Mouse (Mus musculus): ENCODE data around the gene Gpatch2. TPM values are rescaled to one million over a fixed set of nuclear protein-coding genes. Genes with fewer than 3 reads are reported as not detected.

The Gpatch2 gene
- polyA plus RNA-seq, 1 experiment from 2014 or later, result 15.9 TPM

DNA sequence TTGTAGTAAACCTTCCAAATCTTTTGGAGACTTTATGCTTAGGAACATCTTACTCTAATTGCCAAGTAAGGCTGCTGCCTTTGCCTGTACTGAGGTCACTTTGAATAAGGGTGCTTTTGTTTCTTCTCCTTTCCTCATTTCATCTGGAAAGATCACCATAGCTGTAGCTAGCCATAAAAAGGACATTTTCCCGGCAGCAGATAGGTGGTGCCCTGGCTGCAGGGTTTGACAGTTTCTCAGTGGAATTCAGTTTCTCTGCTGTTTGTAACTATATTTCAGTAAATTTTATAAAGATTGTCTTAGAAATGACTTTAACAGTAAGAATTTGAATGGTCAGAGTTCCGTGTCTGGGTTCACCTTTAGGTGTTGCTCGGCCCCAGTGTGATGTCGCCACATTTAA is 43.4 kb downstream of the Gpatch2 start:
- Histone ChIP-seq H3K4me2 (replicated peaks) (no peak overlapping the region), H3K27ac (replicated peaks) (no peak overlapping the region), H3K36me3 (no peaks in the 10 kb centered on the region), H3K9ac (no peak overlapping the region), H3K27me3 (no peaks in the 10 kb centered on the region), H3K4me1 (peaks cover 2% of the 10 kb centered on the region; the same call in 1 of the 2 replicates), H3K9me3 (replicated peaks) (no peaks in the 10 kb centered on the region), H3K4me3 (replicated peaks) (no peak overlapping the region)
- no peak for ATAC-seq (ENCODE audit: insufficient number of reproducible peaks, low FRiP score, low TSS enrichment, low read depth)
- 79% methylated on average over 4 of the region's 4 CpGs for WGBS

DNA sequence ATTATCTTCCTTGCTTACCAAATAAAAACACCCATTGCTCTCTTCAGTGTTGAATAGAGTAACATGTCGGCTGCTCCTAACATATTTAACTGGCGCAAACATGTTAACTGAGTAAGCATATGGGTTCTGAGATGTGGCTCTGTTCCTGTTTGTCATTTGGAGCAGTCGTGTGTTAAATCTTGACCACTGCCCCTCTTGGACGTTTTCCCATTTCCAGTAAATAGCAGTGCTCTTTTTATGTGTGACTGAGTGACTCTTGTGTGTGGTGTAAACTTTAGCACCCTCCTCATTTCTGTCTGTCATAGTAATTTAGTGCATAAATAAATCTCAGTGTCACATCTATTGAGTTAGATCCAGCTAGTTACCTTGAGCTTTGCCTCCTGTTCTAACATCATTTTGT is 52.3 kb downstream of the Gpatch2 start:
- H3K36me3 ChIP-seq, result no peaks in the 10 kb centered on the region
- ATAC-seq (ENCODE audit: insufficient number of reproducible peaks, low FRiP score, low TSS enrichment, low read depth), result no peak
- 69% methylated on average over 4 of the region's 4 CpGs for WGBS

DNA sequence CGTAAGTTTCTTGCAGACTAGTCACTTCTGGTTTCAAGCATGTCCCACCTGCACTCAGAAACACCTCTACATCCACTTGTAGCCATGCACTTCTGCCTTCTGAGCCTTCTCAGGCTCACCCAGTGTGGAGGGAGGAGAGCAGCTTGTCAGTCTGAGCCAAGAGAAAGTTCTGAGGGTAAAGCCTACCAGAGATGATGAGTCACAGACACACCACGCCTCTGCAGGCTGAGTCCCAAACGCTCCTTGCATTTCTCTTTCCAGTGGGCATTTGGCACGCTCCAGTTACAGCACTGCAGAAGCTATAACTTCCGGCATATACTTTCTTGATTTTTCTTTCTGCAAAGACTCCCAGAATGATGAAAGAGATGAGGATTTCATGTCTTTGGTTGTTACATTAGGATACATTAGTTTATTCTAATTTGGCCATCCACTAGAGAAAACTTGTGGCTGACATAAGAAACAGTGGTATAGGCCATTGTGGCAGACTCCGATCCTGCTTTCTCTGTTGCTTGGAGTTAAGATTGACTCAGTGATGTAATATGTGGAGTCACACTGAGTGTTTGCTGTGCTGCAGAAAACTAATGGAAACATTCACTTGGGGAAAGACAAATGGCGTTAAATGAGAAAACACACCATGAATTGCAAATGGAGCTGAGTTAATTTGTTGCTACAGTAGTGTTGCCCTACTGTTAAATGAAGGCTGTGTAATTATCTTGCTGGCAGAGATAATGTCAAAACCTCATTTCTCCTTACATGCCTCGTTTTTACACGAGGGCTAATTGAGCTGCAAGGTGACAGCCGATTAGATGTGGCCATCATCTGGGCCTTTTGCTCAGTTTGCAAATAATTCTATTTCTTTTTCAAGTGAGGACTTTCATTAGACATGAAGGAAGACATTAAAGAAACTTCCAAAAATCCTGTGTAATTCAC is 55.3 kb downstream of the Gpatch2 start:
- no peak for ATAC-seq (ENCODE audit: insufficient number of reproducible peaks, low FRiP score, low TSS enrichment, low read depth)
- 68% methylated on average over 10 of the region's 10 CpGs for WGBS
- H3K27ac ChIP-seq (replicated peaks), result no peak overlapping the region

More for the DNA sequence above, 52.3 kb downstream of the Gpatch2 start:
- Histone ChIP-seq H3K9ac (no peak overlapping the region), H3K4me3 (replicated peaks) (no peak overlapping the region), H3K27me3 (no peaks in the 10 kb centered on the region), H3K9me3 (replicated peaks) (no peaks in the 10 kb centered on the region), H3K4me2 (replicated peaks) (no peak overlapping the region), H3K27ac (replicated peaks) (no peak overlapping the region), H3K4me1 (peaks cover 3% of the 10 kb centered on the region; the same call in 1 of the 2 replicates)

DNA sequence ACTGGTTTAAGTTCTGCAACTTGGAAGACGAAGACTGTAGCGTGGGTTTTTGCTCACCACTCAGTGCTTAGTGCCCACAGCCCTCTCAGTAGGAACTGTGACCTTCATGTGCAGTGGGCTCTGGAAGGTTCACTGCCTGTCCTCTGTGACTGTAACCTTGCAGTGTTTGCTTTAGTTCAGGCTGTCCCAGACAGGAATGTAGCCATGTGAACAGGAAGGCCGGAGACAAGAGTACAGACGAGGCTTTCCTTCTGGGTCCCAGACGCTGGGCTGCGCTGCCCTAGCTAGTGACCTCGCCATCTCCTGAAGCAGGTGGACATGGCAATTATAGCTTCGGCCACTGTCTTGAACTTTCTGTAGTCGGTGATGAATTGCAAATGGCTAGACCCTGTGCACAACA is 62.0 kb downstream of the Gpatch2 start:
- Histone ChIP-seq H3K4me3 (replicated peaks) (no peak overlapping the region), H3K4me2 (replicated peaks) (no peak overlapping the region), H3K4me1 (no peaks in the 10 kb centered on the region), H3K27me3 (no peaks in the 10 kb centered on the region), H3K9me3 (replicated peaks) (no peaks in the 10 kb centered on the region), H3K9ac (no peak overlapping the region), H3K27ac (replicated peaks) (no peak overlapping the region), H3K36me3 (no peaks in the 10 kb centered on the region)
- no peak for ATAC-seq (ENCODE audit: insufficient number of reproducible peaks, low FRiP score, low TSS enrichment, low read depth)
- WGBS, result 76% methylated on average over 9 of the region's 9 CpGs

More for the DNA sequence above, 55.3 kb downstream of the Gpatch2 start:
- no peaks in the 10 kb centered on the region for H3K4me1 ChIP-seq
- no peaks in the 10 kb centered on the region for H3K36me3 ChIP-seq
- no peak overlapping the region for H3K4me3 ChIP-seq (replicated peaks)
- H3K9me3 ChIP-seq (replicated peaks), result no peaks in the 10 kb centered on the region
- H3K4me2 ChIP-seq (replicated peaks), result no peak overlapping the region
- no peaks in the 10 kb centered on the region for H3K27me3 ChIP-seq
- H3K9ac ChIP-seq, result no peak overlapping the region

DNA sequence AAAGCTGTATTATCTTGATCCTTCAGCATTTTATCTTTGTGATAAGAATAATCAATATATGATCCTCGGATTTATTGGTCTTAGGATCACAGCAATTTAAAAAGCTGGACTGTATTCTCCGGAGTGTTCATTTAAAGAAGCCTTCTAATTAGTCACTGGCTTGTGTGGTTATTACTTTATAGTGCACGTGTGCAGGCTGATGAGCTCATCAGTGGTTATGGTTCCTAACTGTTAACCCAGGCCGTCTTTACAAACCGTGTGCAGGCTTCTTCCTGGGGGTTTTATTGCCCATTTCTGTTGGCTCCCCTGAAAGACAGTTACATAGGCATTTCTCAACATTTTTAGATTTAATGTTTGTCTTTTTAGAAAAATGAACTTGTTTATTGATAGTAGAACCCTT is 63.2 kb downstream of the Gpatch2 start:
- Histone ChIP-seq H3K9me3 (replicated peaks) (no peaks in the 10 kb centered on the region), H3K27me3 (no peaks in the 10 kb centered on the region), H3K36me3 (no peaks in the 10 kb centered on the region), H3K27ac (replicated peaks) (no peak overlapping the region), H3K4me3 (replicated peaks) (no peak overlapping the region), H3K4me1 (no peaks in the 10 kb centered on the region), H3K4me2 (replicated peaks) (no peak overlapping the region), H3K9ac (no peak overlapping the region)
- ATAC-seq (ENCODE audit: insufficient number of reproducible peaks, low FRiP score, low TSS enrichment, low read depth), result no peak
- 66% methylated on average over 5 of the region's 5 CpGs for WGBS

DNA sequence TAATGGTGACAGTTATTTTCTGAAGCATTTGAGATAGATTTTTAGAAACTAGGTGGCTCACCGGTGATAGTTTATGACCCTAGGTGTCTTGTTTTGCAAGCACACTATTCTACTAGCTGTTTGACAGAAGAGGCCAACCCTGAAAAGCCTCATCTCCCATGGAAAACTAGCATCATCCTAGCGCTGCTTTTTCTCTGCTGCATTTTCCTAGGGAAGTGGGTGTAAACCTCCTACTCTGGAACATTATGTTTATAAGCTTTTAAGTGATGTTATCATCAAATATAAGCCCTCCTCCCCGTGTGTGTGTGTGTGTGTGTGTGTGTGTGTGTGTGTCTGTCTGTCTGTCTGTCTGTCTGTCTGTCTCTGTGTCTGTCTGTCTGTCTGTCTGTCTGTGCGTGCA is 64.5 kb downstream of the Gpatch2 start:
- Histone ChIP-seq H3K4me1 (no peaks in the 10 kb centered on the region), H3K36me3 (no peaks in the 10 kb centered on the region), H3K27me3 (no peaks in the 10 kb centered on the region), H3K27ac (replicated peaks) (no peak overlapping the region), H3K9me3 (replicated peaks) (no peaks in the 10 kb centered on the region), H3K9ac (no peak overlapping the region), H3K4me2 (replicated peaks) (no peak overlapping the region), H3K4me3 (replicated peaks) (no peak overlapping the region)
- no peak for ATAC-seq (ENCODE audit: insufficient number of reproducible peaks, low FRiP score, low TSS enrichment, low read depth)
- 80% methylated on average over 4 of the region's 4 CpGs for WGBS

DNA sequence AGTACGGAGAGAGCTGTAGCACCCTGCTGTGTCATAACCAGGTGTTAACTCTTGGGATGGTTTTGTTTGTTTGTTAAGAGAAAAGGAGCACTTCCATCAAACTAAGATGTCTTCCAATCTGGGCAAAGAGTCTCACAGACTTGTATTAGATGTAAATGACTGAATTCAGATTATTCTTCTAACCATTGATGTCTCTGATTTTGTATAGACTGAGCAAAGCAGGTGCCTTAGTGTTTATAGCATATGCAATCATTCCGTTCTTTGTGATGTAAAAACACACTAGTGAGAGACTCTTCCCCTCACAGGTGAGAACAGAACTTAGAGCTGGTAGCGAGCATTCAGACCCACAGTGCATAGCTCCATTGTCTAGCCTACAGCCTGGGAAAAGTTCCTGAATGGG is 67.0 kb downstream of the Gpatch2 start:
- no peaks in the 10 kb centered on the region for H3K27me3 ChIP-seq
- H3K9me3 ChIP-seq (replicated peaks), result no peaks in the 10 kb centered on the region
- H3K27ac ChIP-seq (replicated peaks), result no peak overlapping the region
- H3K4me1 ChIP-seq, result no peaks in the 10 kb centered on the region
- no peaks in the 10 kb centered on the region for H3K36me3 ChIP-seq
- no peak for ATAC-seq (ENCODE audit: insufficient number of reproducible peaks, low FRiP score, low TSS enrichment, low read depth)
- no peak overlapping the region for H3K4me3 ChIP-seq (replicated peaks)
- WGBS, result 85% methylated on average over 3 of the region's 3 CpGs
- H3K9ac ChIP-seq, result no peak overlapping the region
- no peak overlapping the region for H3K4me2 ChIP-seq (replicated peaks)

DNA sequence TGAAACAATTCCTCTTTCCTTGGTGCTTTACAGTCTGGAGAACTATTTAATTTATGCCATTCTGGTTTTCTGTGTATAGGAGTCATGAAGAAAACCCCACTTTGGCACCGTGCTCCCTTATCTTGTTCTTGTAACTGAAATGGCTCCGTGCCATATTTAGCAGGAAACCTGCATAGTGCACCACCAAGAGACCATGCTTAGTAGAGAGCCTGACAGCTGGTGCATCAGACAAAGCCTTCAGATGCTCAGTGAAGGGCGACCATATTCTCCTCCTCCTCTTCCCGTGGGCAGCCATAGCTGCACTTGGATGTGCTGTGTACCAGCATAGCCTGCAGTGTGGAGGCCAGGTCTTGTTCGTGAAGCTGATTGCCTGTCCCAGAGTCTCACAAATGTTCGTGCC is 67.5 kb downstream of the Gpatch2 start:
- H3K4me2 ChIP-seq (replicated peaks), result no peak overlapping the region
- no peaks in the 10 kb centered on the region for H3K27me3 ChIP-seq
- WGBS, result 82% methylated on average over 6 of the region's 6 CpGs
- H3K9ac ChIP-seq, result no peak overlapping the region
- H3K36me3 ChIP-seq, result no peaks in the 10 kb centered on the region
- no peaks in the 10 kb centered on the region for H3K4me1 ChIP-seq
- H3K4me3 ChIP-seq (replicated peaks), result no peak overlapping the region
- no peak overlapping the region for H3K27ac ChIP-seq (replicated peaks)
- no peak for ATAC-seq (ENCODE audit: insufficient number of reproducible peaks, low FRiP score, low TSS enrichment, low read depth)
- no peaks in the 10 kb centered on the region for H3K9me3 ChIP-seq (replicated peaks)

DNA sequence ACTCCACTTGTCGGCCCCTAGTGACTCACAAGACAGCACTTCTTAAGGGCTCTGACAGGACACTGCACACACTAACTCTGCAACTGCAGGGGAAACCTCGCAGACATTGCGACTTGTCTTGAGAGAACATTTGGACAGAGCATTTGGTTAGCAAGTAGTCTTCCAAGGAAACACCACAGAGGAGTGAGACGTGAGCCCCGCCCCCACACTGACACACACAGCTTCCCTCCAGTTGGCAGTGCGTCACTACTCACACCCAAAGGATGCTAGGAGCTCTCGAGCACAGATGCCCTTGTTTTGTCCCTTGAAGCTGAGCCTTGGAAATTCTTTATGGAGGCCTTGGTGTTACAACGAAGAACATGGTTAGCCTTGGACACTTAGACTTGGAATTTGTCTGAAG is 70.4 kb downstream of the Gpatch2 start:
- no peak for ATAC-seq (ENCODE audit: insufficient number of reproducible peaks, low FRiP score, low TSS enrichment, low read depth)
- no peak overlapping the region for H3K27ac ChIP-seq (replicated peaks)
- no peak overlapping the region for H3K4me2 ChIP-seq (replicated peaks)
- no peak overlapping the region for H3K4me3 ChIP-seq (replicated peaks)
- H3K4me1 ChIP-seq, result no peaks in the 10 kb centered on the region
- 84% methylated on average over 8 of the region's 8 CpGs for WGBS
- H3K36me3 ChIP-seq, result no peaks in the 10 kb centered on the region
- H3K9me3 ChIP-seq (replicated peaks), result no peaks in the 10 kb centered on the region
- H3K27me3 ChIP-seq, result no peaks in the 10 kb centered on the region
- no peak overlapping the region for H3K9ac ChIP-seq

DNA sequence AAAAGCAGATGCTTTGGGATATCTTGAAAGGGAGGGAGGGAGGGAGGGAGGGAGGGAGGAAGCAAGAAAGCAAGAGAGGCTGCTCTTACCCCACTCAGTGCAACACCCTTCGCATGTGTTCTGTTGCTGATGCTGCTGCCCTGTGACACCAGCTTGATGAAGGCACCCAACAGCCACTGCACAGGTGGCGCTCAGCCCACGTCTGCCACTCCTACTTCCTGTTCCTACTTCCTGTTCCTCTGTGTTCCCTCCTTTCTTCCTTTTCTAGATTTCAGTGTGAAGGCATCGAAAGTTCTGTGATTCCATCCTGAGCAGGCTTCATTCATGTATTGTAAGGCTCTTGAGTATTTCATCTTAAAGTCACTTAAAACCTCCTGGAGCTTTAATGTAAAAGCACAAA is 71.1 kb downstream of the Gpatch2 start:
- Histone ChIP-seq H3K4me3 (replicated peaks) (no peak overlapping the region), H3K9me3 (replicated peaks) (no peaks in the 10 kb centered on the region), H3K27me3 (no peaks in the 10 kb centered on the region), H3K4me2 (replicated peaks) (no peak overlapping the region), H3K36me3 (no peaks in the 10 kb centered on the region), H3K27ac (replicated peaks) (no peak overlapping the region), H3K9ac (no peak overlapping the region), H3K4me1 (no peaks in the 10 kb centered on the region)
- WGBS, result 90% methylated on average over 4 of the region's 4 CpGs
- no peak for ATAC-seq (ENCODE audit: insufficient number of reproducible peaks, low FRiP score, low TSS enrichment, low read depth)

DNA sequence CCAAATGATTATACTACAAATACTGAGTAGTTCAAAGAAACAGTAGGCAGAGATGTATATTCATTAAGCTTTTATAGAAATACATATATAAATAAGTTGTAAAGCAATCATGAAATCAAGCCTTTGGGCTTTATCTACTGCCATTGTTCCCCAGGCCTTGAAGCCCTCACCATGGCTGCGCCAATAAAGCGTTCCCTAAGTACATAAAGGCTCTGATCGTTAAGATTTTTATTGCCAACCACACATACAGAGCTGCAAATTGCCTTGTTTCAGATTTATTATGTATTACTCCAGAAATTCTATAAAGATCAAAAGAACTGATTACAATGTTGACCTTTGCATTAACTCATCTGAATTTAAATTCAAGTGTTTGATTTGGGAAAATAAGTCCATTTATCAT is 71.6 kb downstream of the Gpatch2 start:
- Histone ChIP-seq H3K27ac (replicated peaks) (no peak overlapping the region), H3K36me3 (no peaks in the 10 kb centered on the region), H3K4me3 (replicated peaks) (no peak overlapping the region), H3K4me1 (no peaks in the 10 kb centered on the region), H3K4me2 (replicated peaks) (no peak overlapping the region), H3K27me3 (no peaks in the 10 kb centered on the region), H3K9ac (no peak overlapping the region), H3K9me3 (replicated peaks) (no peaks in the 10 kb centered on the region)
- WGBS, result 94% methylated on average over 3 of the region's 3 CpGs
- no peak for ATAC-seq (ENCODE audit: insufficient number of reproducible peaks, low FRiP score, low TSS enrichment, low read depth)

DNA sequence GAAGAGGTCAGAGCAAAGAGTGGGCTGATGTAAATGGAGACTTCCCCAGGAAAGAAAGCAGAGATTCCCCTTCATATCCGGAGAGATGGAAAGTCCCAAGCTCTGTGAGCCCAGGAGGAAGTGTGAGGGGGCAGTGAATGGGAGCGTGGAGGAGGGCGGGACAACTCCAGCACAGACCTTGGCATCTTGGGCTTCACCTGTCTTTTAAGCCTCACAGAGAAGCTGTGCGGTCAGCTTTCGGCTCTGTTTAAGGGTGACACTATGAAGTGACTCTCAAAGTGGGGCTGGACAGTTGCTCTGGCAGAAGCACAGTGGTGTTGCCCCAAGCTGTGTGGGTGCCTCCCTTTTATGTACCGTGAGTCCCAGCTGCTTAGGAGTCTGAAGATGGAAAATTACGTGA is 74.9 kb downstream of the Gpatch2 start:
- H3K27me3 ChIP-seq, result no peaks in the 10 kb centered on the region
- no peak for ATAC-seq (ENCODE audit: insufficient number of reproducible peaks, low FRiP score, low TSS enrichment, low read depth)
- H3K9ac ChIP-seq, result no peak overlapping the region
- no peaks in the 10 kb centered on the region for H3K4me1 ChIP-seq
- no peaks in the 10 kb centered on the region for H3K9me3 ChIP-seq (replicated peaks)
- no peak overlapping the region for H3K4me3 ChIP-seq (replicated peaks)
- no peak overlapping the region for H3K27ac ChIP-seq (replicated peaks)
- H3K36me3 ChIP-seq, result no peaks in the 10 kb centered on the region
- no peak overlapping the region for H3K4me2 ChIP-seq (replicated peaks)
- 89% methylated on average over 7 of the region's 7 CpGs for WGBS

All from embryonic facial prominence, embryonic 15.5 days (tissue).